8 mouse cellular contexts compared by ENCODE assay signal in genomic region chr2:8380246-8380645, GRCm38 (mm10).
DNase-seq lines count a peak whose midpoint lies in the region; ATAC-seq and TF ChIP-seq lines count a peak whose summit lies in the region.

No protein-coding gene starts in this region.

- H3K79me2 ChIP-seq in liver, adult 2 months (ENCODE audit: control insufficient read depth, insufficient read depth, low read length): no peaks in the 10 kb centered on the region

- no peaks in the 10 kb centered on the region for H3K9me3 ChIP-seq in liver, embryonic 12.5 days (replicated peaks)
- H3K9me3 ChIP-seq in forebrain, embryonic 13.5 days (replicated peaks): no peaks in the 10 kb centered on the region
- no peaks in the 10 kb centered on the region for H3K9me3 ChIP-seq in midbrain, embryonic 12.5 days

- no peak for ATAC-seq in liver, embryonic 12.5 days
- ATAC-seq in cerebellum, adult (ENCODE audit: insufficient number of reproducible peaks, low FRiP score, low TSS enrichment): peak; percentile 81; the same call in 1 of the 2 replicates
- ATAC-seq in forebrain, embryonic 13.5 days: peak; percentile 91
- peak; percentile 83 for ATAC-seq in midbrain, embryonic 12.5 days (ENCODE audit: low FRiP score, low read depth)

- no peak overlapping the region for H3K4me3 ChIP-seq in liver, adult 2 months (ENCODE audit: insufficient read depth, low read depth, low read length)
- no peak overlapping the region for H3K4me3 ChIP-seq in liver, embryonic 12.5 days
- H3K4me3 ChIP-seq in forebrain, embryonic 13.5 days: no peak overlapping the region
- H3K4me3 ChIP-seq in midbrain, embryonic 12.5 days: no peak overlapping the region

- H3K27ac ChIP-seq in liver, adult 2 months (replicated peaks; ENCODE audit: insufficient read depth, low read depth, low read length): no peak overlapping the region
- H3K27ac ChIP-seq in liver, embryonic 12.5 days: no peak overlapping the region
- H3K27ac ChIP-seq in forebrain, embryonic 13.5 days: no peak overlapping the region
- H3K27ac ChIP-seq in midbrain, embryonic 12.5 days (replicated peaks): no peak overlapping the region

- TF ChIP-seq POLR2A in liver, adult 2 months (IDR thresholded peaks at IDR 0.05; ENCODE audit: extremely low read depth, insufficient read depth, low read length): no peak

- no peak overlapping the region for H3K9ac ChIP-seq in liver, adult 2 months (ENCODE audit: low read depth, low read length)
- no peak overlapping the region for H3K9ac ChIP-seq in liver, embryonic 12.5 days
- no peak overlapping the region for H3K9ac ChIP-seq in forebrain, embryonic 13.5 days
- H3K9ac ChIP-seq in midbrain, embryonic 12.5 days (replicated peaks): no peak overlapping the region

- H3K4me1 ChIP-seq in liver, adult 2 months (ENCODE audit: control insufficient read depth, insufficient read depth, low read length): no peaks in the 10 kb centered on the region
- no peaks in the 10 kb centered on the region for H3K4me1 ChIP-seq in liver, embryonic 12.5 days
- no peaks in the 10 kb centered on the region for H3K4me1 ChIP-seq in forebrain, embryonic 13.5 days
- no peaks in the 10 kb centered on the region for H3K4me1 ChIP-seq in midbrain, embryonic 12.5 days

- WGBS in liver, adult 2 months: 31% methylated on average over 1 of the region's 1 CpGs
- 41% methylated on average over 1 of the region's 1 CpGs for WGBS in liver, embryonic 12.5 days (ENCODE audit: insufficient replicate concordance)
- whole genome bisulfite sequencing in forebrain, embryonic 13.5 days: 48% methylated on average over 1 of the region's 1 CpGs
- WGBS in midbrain, embryonic 12.5 days: 46% methylated on average over 1 of the region's 1 CpGs

- peak; percentile 5 for DNase-seq in liver, adult 2 months (ENCODE audit: extremely low read depth, low read depth, low spot score)
- peak; percentile 80 for DNase-seq in layer of hippocampus, adult 11-12 months (ENCODE audit: low spot score)
- no peak for DNase-seq in T-cell, adult 2 months (ENCODE audit: low spot score)
- DNase-seq in urinary bladder, postnatal 36 days (ENCODE audit: low spot score in 2 of 2): no peak

- TF ChIP-seq CTCF in liver, adult 2 months (IDR thresholded peaks at IDR 0.05; ENCODE audit: low read depth, low read length): 0 out of 2 replicates have a peak, but pooled peaks have one; percentile 26

- no peak overlapping the region for H3K4me2 ChIP-seq in liver, embryonic 12.5 days
- no peak overlapping the region for H3K4me2 ChIP-seq in forebrain, embryonic 13.5 days
- no peak overlapping the region for H3K4me2 ChIP-seq in midbrain, embryonic 12.5 days (replicated peaks)

- no peaks in the 10 kb centered on the region for H3K36me3 ChIP-seq in liver, adult 2 months (ENCODE audit: control insufficient read depth, insufficient read depth, low read length)
- H3K36me3 ChIP-seq in liver, embryonic 12.5 days: no peaks in the 10 kb centered on the region
- H3K36me3 ChIP-seq in forebrain, embryonic 13.5 days (ENCODE audit: poor library complexity, severe bottlenecking): no peaks in the 10 kb centered on the region
- no peaks in the 10 kb centered on the region for H3K36me3 ChIP-seq in midbrain, embryonic 12.5 days

- H3K27me3 ChIP-seq in liver, adult 2 months (ENCODE audit: control insufficient read depth, insufficient read depth, low read length): no peaks in the 10 kb centered on the region
- no peaks in the 10 kb centered on the region for H3K27me3 ChIP-seq in liver, embryonic 12.5 days (replicated peaks)
- H3K27me3 ChIP-seq in forebrain, embryonic 13.5 days: no peaks in the 10 kb centered on the region
- H3K27me3 ChIP-seq in midbrain, embryonic 12.5 days: no peaks in the 10 kb centered on the region

Comparison
In these comparisons a context has a peak if more than half of its experiments do, and no peak if none do; other contexts are left out.
1. DNase-seq: peak in liver, adult 2 months (single experiment) and layer of hippocampus, adult 11-12 months (single experiment); none in T-cell, adult 2 months (single experiment) and urinary bladder, postnatal 36 days (0 of 2).